Mouse (Mus musculus) lung, adult 18-20 months (tissue): ENCODE data around the gene Pla2g4b.

ENCODE experiments used
- DNase-seq, 2 experiments: peaks; one replicate each; pipeline ENCODE4 v3.0.0; 2022; ENCODE audit warnings: mixed read lengths in 2 of 2

Pla2g4b gene

DNA sequence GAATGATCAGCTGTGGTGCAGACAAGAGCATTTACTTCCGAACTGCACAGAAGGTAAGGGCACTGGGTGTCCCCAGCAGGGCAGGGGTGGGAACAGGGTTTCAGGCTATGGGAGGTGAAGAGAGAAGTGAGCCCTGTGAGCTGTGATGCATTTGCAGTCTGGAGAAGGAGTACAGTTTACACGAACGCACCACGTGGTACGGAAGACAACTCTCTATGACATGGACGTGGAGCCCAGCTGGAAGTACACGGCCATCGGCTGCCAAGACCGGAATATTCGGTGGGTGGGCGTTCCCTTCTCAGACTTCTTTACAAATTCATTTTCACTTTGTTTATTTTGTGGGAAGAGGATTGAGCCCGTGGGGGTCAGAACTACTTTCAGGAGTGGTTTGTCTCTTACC is 15.6 kb upstream of the Pla2g4b start:
- DNase-seq = no peak

DNA sequence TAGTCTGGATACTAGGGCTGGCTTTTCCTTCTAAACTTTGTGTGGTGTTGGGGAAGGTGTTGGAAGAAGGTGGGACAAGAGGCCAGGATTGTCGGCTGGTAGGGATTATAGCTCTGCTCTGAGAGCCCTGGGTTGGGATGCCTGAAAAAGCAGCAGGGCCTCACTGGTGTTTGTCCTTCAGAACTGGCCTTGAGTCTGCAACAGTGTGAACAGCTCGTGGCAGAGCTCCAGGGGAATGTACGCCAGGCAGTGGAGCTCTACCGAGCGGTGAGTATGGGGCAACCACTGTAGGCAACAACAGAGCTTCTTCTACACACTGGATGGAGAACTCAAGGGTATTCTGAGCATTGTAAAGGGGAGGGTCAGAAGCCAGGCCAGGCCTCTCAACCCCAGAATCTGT is 8.9 kb upstream of the Pla2g4b start:
- DNase-seq = no peak

GRCm38 (mm10) chr2:120026984-120027949 is 6.0 kb upstream of the Pla2g4b start, which contains the start of the genes Jmjd7 and Gm28042:
Gene Jmjd7 (plus strand): TSS chr2:120027483.
Gene Gm28042 (plus strand): TSS chr2:120027493.
- peak; percentile 93 to 96 for DNase-seq

- no peak for DNase-seq
Measured at GRCm38 (mm10) chr2:120027950-120028331, 5.3 kb upstream of the Pla2g4b start.

GRCm38 (mm10) chr2:120030380-120030779 is 2.8 kb upstream of the Pla2g4b start:
- no peak for DNase-seq

GRCm38 (mm10) chr2:120033726-120034125 is 509 bp downstream of the Pla2g4b start:
- peak; percentile 20 to 31 for DNase-seq

GRCm38 (mm10) chr2:120037744-120038143 is 4.5 kb downstream of the Pla2g4b start:
- peak in 1 of 2 experiments; percentile 13 for DNase-seq

- no peak for DNase-seq
Measured at GRCm38 (mm10) chr2:120040991-120041390, 7.8 kb downstream of the Pla2g4b start.

DNA sequence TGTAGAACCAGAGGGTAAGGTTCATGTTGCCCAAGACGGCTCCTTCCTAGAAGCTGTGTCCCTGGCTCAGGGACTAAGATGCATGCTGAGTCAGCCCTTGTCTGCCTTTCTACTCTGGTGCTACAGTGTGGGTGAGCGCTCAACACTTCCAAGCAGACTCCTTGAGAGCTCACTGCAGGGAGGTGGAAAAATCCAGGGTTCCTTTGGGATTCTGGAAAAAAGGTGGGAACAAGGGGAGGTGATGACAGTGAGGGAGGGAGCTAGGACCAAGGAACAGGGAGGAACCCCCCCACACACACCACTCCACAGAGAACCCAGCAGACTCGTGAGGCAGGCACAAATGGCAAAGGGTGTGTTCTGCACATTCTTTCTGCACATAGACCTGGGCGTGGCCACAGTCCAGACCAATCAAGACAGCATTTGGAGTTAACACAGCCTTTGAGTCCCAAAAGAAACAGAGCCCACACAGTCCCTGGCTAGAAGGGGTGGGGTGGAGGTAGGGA is 10.9 kb downstream of the Pla2g4b start:
- peak; percentile 46 to 67 for DNase-seq

DNA sequence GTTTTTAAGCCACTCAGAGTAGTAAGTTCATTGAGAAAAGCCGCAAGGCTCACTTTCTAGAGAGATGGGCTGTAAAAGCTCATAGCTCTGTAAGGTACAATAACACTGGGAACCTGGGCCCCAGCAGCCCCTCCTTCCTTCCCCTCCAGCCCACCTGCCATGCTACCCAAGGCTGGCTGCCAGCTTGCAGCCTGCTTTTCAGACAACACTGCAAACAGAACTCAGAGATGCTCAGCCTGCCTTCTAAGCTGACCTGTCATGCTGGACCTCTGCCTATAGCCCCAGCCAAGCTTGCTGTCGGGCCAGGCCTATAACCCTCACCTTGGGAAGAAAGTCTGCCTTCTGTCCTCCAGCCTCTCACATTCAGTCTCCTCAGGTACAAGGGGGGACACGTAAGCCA is 11.5 kb downstream of the Pla2g4b start:
- DNase-seq = no peak

GRCm38 (mm10) chr2:120046486-120047310 is 13.5 kb downstream of the Pla2g4b start:
- DNase-seq = no peak

DNA sequence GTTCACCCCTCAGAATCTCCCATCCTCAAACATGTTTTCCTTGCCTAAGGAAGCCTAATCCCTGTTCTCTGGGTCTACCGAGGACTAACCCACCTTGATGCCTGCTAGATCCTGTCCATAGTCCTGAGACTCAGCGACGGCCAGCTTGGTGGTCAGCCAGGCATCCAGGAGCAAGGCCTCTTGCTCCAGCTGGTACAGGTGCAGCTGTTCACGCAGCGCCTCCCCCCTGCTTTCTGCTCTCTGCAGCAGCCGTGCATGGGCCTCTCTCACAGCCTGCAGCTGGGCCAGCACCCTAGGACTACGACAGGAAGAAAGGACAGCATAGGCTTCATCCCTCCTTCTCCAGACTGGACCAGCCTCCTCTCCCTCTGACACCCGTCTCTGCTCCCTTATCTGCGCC is 15.0 kb downstream of the Pla2g4b start:
- DNase-seq = no peak

GRCm38 (mm10) chr2:120049632-120050274 is 16.5 kb downstream of the Pla2g4b start:
- DNase-seq = peak; percentile 64 to 70

DNA sequence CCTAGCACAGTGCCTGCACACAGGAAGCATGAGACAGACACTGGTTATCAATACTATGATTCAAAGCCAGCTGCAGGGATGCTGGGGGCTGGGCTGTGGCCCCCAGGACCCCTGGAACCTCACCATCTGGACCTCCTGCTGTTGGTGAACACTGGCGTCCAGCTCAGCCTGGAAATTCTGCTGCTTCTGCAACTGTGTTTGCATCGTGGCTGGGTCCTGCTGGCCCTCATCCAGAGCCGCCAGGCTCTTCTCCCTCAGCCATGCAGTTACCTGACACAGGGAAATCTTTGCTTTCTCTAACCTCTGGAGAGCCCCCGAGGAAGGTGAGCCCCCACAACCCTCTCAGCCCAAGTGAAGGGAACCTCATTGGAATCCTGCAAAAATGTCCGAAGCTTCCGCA is 18.2 kb downstream of the Pla2g4b start:
- DNase-seq = no peak

- DNase-seq = no peak
Measured at GRCm38 (mm10) chr2:120054771-120055552, 21.7 kb downstream of the Pla2g4b start.

DNA sequence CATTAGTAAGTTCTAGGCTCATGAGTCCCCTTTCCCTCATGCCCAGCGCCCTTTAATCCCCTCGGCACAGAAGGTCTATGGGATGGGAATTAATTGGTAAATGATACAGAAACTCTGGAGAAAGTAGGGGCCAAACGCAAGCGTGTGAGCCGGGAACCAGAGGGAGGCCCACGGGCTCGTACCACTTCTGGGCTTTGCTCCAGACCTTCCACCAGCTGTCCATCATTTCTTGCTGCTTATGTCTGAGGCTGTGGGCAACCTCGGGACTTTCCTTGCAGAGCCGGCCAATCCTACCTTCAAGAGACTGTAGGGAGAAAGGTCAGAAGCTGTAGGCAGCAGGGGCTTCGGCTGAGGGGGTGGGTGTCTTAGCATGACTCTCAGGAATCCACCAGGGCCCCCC is 22.7 kb downstream of the Pla2g4b start:
- DNase-seq = no peak

DNA sequence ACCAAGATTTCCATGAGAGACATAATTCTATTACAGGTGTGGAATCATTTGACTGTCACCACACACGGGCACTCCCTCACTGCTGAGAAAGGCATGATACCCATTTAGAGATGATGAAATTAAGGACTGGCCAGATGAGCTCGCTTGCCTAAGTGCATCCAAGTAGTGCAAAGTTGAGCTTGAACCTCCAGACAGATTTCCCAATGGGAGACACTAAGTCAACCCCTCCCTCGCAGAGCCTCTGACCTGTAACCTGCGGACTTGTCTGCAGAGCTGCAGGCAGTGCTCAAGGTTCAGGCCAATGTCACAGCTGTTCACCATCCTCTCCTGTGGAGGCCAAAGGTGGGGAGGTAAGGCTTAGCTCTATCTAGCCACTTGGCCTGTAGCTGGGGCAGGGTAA is 25.6 kb downstream of the Pla2g4b start:
- peak; percentile 15 to 19 for DNase-seq

DNA sequence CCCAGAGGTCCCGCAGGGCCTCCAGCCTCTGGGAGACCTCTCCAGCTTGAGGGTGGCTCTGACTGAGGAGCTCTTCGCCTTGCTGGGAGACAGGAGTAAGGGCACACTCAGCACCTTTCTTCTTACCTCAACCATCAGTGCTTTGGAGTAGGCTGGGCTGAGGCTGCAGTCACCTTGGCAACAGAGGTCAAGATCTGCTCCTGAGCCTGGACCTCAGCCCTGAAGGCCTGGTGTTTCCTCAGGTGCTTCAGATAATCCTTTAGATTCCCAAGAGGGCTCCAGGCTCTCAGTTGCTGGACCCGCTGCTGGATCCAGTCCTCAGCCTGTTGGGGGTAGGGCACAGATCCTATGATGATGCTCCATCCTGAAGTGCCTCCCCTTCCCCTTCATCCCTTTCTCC is 26.2 kb downstream of the Pla2g4b start:
- peak; percentile 54 to 60 for DNase-seq

DNA sequence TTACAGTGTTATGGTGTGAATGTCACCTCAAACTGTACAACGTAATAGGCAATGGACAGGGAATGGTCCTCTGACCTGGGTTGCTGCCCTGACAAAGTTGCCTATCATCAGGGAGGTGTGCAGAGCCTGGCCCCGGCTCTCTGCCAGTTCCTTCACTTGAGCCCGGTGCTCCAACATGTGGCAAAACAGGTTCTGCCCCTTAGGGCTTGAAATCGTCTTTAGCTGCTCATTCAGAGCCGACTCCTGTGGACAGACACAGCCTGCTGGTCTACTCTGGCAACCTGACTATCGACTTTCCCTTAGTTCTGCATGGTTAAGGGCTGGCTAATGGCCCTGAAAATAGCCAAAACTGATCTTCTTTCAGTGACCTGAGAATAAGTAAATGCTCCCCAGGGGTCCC is 27.0 kb downstream of the Pla2g4b start:
- DNase-seq = peak; percentile 85 to 90

DNA sequence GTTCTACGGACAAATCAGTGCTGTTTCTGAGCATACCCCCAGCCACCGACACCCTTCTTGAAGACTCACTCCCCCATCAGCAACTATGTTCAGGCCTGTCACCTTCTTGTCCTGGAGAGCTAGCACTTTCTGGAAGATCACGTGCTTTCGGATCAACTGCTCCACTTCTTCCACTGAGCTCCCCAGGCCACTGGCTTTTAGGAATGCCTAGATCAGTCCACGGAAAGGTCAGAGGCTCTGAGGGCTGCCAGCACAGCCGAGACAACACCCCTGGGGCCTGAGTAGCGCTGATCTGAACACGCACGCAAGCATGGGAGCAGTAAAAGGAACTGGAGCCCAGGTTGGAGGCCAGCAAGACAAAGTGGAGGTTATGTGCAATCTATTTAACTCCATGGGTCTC is 27.4 kb downstream of the Pla2g4b start:
- DNase-seq = peak; percentile 32 to 37

DNA sequence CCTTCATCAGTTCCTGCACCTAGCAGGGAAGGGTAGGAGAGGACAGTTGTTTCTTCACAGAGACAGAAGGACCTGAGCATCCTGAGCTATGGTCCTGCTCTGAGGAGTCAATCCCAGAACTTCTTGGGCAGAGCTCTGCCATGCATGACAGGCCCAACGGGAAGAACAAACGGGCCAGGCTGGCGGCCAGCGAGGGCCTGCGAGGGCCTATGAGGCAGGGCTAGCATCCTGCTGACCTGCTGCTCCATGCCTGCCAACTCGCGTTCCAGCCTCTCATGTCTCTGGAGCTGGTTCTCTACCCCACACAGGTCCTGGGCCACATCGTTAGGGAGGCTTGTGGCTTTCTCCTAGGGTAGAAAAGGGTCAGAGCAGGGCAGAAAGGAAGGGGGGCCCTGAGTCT is 29.0 kb downstream of the Pla2g4b start:
- DNase-seq = no peak

DNA sequence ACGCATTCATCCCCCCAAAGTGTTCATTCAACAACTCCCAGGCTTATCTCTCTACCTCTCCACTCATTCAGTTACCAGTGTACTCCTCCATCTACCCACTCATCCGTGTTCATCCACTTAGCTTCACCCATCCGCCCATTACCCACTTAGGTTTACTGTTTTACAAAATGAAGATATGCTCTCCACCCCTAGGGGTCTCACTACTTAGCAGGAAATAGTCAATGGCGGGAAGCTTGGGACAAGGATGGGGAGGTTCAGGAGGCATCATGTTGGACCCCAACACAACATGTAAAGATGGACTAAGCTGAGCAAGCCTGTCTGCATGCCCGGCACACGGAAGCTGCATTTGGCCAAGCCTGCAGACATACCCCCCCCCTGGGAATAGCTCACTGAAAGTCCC is 31.4 kb downstream of the Pla2g4b start:
- no peak for DNase-seq
